Mouse (Mus musculus) ES-E14 (cell line): ENCODE data around the gene Acin1. TPM values are rescaled to one million over a fixed set of nuclear protein-coding genes. Genes with fewer than 3 reads are reported as not detected.

Experiments used
- DNase-seq: peaks from one replicate; pipeline ENCODE4 v3.0.0-alpha.2; 2013; ENCODE audit warnings: low read depth, low spot score
- H3K27ac ChIP-seq: 2 replicates; pipeline ENCODE4 v1.5.1; 2012; ENCODE audit warnings: low read depth, mild to moderate bottlenecking, low read length, moderate library complexity, mixed read lengths; ENCODE audit not compliant: poor library complexity, insufficient read depth, severe bottlenecking
- H3K36me3 ChIP-seq: 2 replicates; pipeline ENCODE4 v1.6.1; 2012; ENCODE audit warnings: mild to moderate bottlenecking, low read length, moderate library complexity, mixed read lengths; ENCODE audit not compliant: control insufficient read depth, poor library complexity, insufficient read depth, severe bottlenecking
- H3K4me1 ChIP-seq, 2 experiments: fragments of 150-350 bp in 1 of 2; sonication (generic) in 1 of 2; 2 replicates each; pipeline ENCODE4 v1.6.1; 2012; ENCODE audit warnings: low read length in 2 of 2, mild to moderate bottlenecking in 1 of 2, mixed read lengths in 1 of 2; ENCODE audit not compliant: control insufficient read depth in 2 of 2, insufficient read depth in 2 of 2, poor library complexity in 1 of 2
- H3K4me3 ChIP-seq, 2 experiments: fragments of 150-350 bp in 1 of 2; sonication (generic) in 1 of 2; 2 replicates each; pipeline ENCODE4 v1.5.1; 2012; ENCODE audit warnings: low read length in 2 of 2, low read depth in 1 of 2, mild to moderate bottlenecking in 1 of 2, mixed read lengths in 1 of 2; ENCODE audit not compliant: insufficient read depth in 1 of 2, poor library complexity in 1 of 2, severe bottlenecking in 1 of 2
- H3K9ac ChIP-seq: 2 replicates; pipeline ENCODE4 v1.6.1; 2012; ENCODE audit warnings: low read depth, mild to moderate bottlenecking, low read length, mixed read lengths; ENCODE audit not compliant: poor library complexity, insufficient read depth, severe bottlenecking
- H3K9me3 ChIP-seq: fragments of 150-350 bp; sonication (generic); 2 replicates; pipeline ENCODE4 v1.6.1; 2012; ENCODE audit warnings: low read depth, mild to moderate bottlenecking, low read length; ENCODE audit not compliant: control insufficient read depth, insufficient read depth
- CHD2 ChIP-seq: IDR thresholded peaks from 2 replicates; pipeline ENCODE4 v1.6.1; 2014; ENCODE audit warnings: mild to moderate bottlenecking, low read depth, low read length, inconsistent platforms
- HCFC1 ChIP-seq: IDR thresholded peaks from 2 replicates; pipeline ENCODE4 v1.6.1; 2012; ENCODE audit warnings: low read length, inconsistent platforms, borderline replicate concordance; ENCODE audit not compliant: insufficient read depth
- MAFK ChIP-seq: IDR thresholded peaks from 2 replicates; pipeline ENCODE4 v1.6.1; 2014; ENCODE audit warnings: mild to moderate bottlenecking, low read depth, low read length, inconsistent platforms; ENCODE audit not compliant: insufficient read depth
- ZC3H11A ChIP-seq: IDR thresholded peaks from 2 replicates; pipeline ENCODE4 v1.6.1; 2012; ENCODE audit warnings: low read depth, mild to moderate bottlenecking, inconsistent platforms, low read length, borderline replicate concordance
- ZNF384 ChIP-seq: IDR thresholded peaks from 2 replicates; pipeline ENCODE4 v1.6.1; 2012; ENCODE audit warnings: low read depth, low read length, inconsistent platforms
- in situ Hi-C, 2 experiments: fragments of 600-800 bp; cut with MboI; formaldehyde crosslinking; loops; one replicate each; pipeline ENCODE4 v1.15.1; 2025; ENCODE audit warnings: low sequenced_read_pairs in 2 of 2, inconsistent platforms in 1 of 2; ENCODE audit not compliant: unreplicated experiment in 2 of 2
- total RNA-seq: library from RNA; depleted of rRNA; stranded (reverse); fragments of 300-350 nt; gene quantifications from 2 replicates; pipeline ENCODE4 v1.2.3, GENCODE M21; 2012

The Acin1 gene
- total RNA-seq, 1 experiment: 121 TPM

DNA sequence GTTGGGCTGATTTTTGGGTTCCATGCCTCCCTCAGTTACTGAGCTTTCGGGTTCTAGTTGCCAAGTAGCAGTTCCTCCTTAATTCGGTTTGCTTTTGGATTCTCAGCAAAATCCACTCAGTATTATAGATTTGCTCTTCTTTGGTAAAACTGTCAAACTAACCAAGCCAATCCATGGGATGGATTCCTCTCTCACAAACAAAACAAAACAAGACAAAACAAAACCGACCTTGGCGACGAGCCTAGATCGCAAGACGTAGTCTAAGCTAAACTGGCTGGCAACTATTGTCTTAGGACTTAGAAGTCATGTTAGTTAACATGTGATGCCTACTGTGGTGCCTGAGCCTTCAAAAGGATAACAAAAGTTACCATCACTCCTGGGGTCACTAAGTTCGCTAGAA is 83.0 kb downstream of the Acin1 start:
- peak overlapping the region; percentile 72; the same call in 1 of the 2 replicates for H3K9ac ChIP-seq
- DNase-seq: no peak
- no peaks in the 10 kb centered on the region for H3K36me3 ChIP-seq
- no peaks in the 10 kb centered on the region for H3K9me3 ChIP-seq
- peak overlapping the region; percentile 53 to 76 for H3K4me3 ChIP-seq
- TF ChIP-seq MAFK (no peak), ZNF384 (no peak), CHD2 (no peak)
- in situ Hi-C loops: no loop called here
- peak overlapping the region; percentile 54; the same call in 1 of the 2 replicates for H3K27ac ChIP-seq
- peaks cover 2 to 8% of the 10 kb centered on the region in 2 experiments; a peak in 2 of 4 replicates for H3K4me1 ChIP-seq

DNA sequence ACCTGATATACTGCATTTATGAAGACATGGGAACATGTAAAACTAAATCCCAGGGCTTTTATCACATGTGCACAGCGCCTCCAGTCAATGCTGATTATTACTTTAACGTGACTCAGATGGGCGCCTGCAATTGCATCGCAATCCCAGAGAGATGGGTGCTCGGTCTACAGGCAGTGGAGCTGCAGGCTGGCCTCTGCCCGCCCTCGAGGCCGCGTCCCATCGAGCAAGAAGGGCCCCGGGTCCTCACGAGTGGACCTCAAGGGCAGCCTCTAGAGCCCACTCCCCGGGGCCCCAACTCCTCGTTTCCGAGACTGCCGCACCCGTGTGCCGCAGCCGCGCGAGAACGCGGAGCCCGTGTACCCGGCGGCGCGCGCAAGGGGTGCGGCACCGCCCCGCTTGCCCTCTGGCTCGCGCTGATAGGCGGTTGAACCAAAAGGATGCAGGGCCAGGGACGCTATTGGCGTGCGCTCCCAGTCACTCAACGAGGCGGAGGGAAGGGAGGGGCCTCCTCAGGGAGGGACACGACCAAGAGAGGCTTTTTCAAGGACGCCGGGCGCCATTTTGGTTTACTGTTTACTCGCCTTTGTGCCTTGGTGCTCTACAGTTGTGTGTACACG is 83.6 kb downstream of the Acin1 start:
- DNase-seq: peak; percentile 95
- in situ Hi-C loops: no loop called here
- peak overlapping the region; percentile 87 for H3K9ac ChIP-seq
- H3K9me3 ChIP-seq: no peaks in the 10 kb centered on the region
- H3K4me1 ChIP-seq: peaks cover 2 to 8% of the 10 kb centered on the region in 2 experiments; a peak in 2 of 4 replicates
- peak overlapping the region; percentile 77 for H3K27ac ChIP-seq
- H3K36me3 ChIP-seq: no peaks in the 10 kb centered on the region
- TF ChIP-seq MAFK (no peak), CHD2 (peak; percentile 88), ZNF384 (no peak), HCFC1 (no peak), ZC3H11A (no peak)
- peak overlapping the region; percentile 69 to 89 for H3K4me3 ChIP-seq

DNA sequence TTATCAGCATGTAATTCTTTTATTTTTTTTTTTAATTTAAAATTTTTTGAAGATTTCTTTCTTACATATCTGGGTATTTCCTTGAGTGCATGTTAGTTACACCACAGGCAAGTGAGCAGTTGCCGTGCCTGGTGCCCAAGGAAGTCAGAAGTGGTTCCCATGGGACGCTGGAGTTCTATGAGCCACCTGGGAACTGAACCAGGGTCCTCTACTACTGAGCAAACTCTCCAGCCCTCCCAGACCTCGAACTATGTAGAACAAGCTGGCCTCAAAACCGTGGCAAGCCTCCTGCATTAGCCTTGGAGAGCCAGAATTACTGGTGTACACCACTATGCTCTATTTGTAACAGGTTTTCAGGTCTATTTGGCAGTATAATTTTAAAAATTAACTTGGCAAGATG is 84.1 kb downstream of the Acin1 start:
- Histone ChIP-seq H3K9ac (peak overlapping the region; percentile 65; the same call in 1 of the 2 replicates), H3K36me3 (no peaks in the 10 kb centered on the region), H3K4me3 (peak overlapping the region; percentile 69 to 89), H3K27ac (peak overlapping the region; percentile 77; the same call in 1 of the 2 replicates), H3K4me1 (peaks cover 2 to 8% of the 10 kb centered on the region in 2 experiments; a peak in 2 of 4 replicates), H3K9me3 (no peaks in the 10 kb centered on the region)
- TF ChIP-seq ZNF384 (0 out of 2 replicates have a peak, but pooled peaks have one; percentile 16), HCFC1 (no peak)
- in situ Hi-C loops: no loop called here
- DNase-seq: no peak

DNA sequence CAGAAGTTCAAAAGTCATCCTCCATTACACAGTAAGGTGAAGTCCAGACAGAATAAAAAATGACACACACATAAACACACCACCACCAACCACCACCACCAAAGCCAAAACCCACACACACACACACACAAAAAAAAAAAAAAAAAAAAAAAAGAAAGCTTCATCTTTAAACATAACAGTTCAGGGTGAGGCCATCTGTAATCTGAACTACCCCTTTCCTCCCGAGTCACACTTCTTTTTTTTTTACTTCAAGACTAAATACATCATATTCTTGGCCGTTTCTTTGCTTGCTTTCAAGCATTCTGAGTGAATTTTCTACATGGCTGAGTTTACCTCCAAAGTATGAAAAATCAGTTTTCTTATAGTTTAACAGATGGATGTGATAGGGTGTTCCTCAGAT is 85.1 kb downstream of the Acin1 start:
- peaks cover 2 to 6% of the 10 kb centered on the region in 2 experiments; a peak in 2 of 4 replicates for H3K4me1 ChIP-seq
- no peaks in the 10 kb centered on the region for H3K36me3 ChIP-seq
- in situ Hi-C loops: no loop called here
- H3K4me3 ChIP-seq: no peak overlapping the region
- DNase-seq: no peak
- no peak overlapping the region for H3K27ac ChIP-seq
- no peaks in the 10 kb centered on the region for H3K9me3 ChIP-seq
- no peak overlapping the region for H3K9ac ChIP-seq
- TF ChIP-seq ZC3H11A (no peak), CHD2 (no peak), MAFK (no peak), HCFC1 (no peak), ZNF384 (no peak)

DNA sequence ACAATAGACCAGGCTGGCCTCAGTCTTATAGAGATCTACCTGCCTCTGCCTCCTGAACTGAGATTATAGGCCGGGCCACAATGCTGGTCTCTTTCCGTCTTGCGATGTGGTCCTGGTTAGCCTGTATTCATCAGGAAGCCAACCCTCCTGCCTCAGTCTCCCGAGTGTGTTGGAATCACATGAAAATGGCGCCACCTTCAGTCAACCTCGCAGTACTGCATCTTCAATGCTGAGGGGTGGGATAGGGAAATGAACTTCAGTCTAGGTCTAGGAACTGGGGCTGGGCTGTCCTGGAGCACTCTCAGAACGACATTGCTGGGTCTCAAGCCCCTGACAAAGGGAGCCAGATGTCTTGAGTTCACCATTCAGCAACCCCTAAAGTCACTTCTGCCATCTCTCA is 89.6 kb downstream of the Acin1 start:
- TF ChIP-seq CHD2 (no peak), ZC3H11A (no peak), MAFK (no peak), ZNF384 (no peak), HCFC1 (no peak)
- Histone ChIP-seq H3K27ac (no peak overlapping the region), H3K4me3 (no peak overlapping the region), H3K36me3 (no peaks in the 10 kb centered on the region), H3K9ac (no peak overlapping the region), H3K9me3 (no peaks in the 10 kb centered on the region), H3K4me1 (peaks cover 0 to 11% of the 10 kb centered on the region in 2 experiments; a peak in 2 of 4 replicates)
- no peak for DNase-seq
- in situ Hi-C loops: no loop called here
